Comparison of ENCODE assay signal across 7 mouse cellular contexts in genomic region chr14:74852965-74853758, GRCm38 (mm10).
DNase-seq lines count a peak whose midpoint lies in the region; ATAC-seq lines count a peak whose summit lies in the region.

No protein-coding gene starts in this region.

- WGBS in kidney, embryonic 14.5 days = 32% methylated on average over 16 of the region's 16 CpGs
- 41% methylated on average over 16 of the region's 16 CpGs for WGBS in midbrain, embryonic 13.5 days

- H3K4me3 ChIP-seq in kidney, embryonic 14.5 days (ENCODE audit: low read length) = no peak overlapping the region
- H3K4me3 ChIP-seq in midbrain, embryonic 13.5 days (replicated peaks) = no peak overlapping the region

- H3K9me3 ChIP-seq in kidney, embryonic 14.5 days (ENCODE audit: control insufficient read depth, low read length) = no peaks in the 10 kb centered on the region
- no peaks in the 10 kb centered on the region for H3K9me3 ChIP-seq in midbrain, embryonic 13.5 days

- DNase-seq in Muller cell, postnatal 12 days (ENCODE audit: inconsistent ontology term) = peak; percentile 88
- DNase-seq in brain, adult 2 months (ENCODE audit: low read depth, low spot score) = peak; percentile 89
- peak; percentile 57 to 61 for DNase-seq in heart, adult 18-20 months
- DNase-seq in adrenal gland, adult 8-10 months = no peak
- no peak for DNase-seq in spleen, postnatal 10 days (ENCODE audit: low spot score in 2 of 2)

- no peaks in the 10 kb centered on the region for H3K27me3 ChIP-seq in kidney, embryonic 14.5 days (ENCODE audit: control insufficient read depth, insufficient read depth, low read length)
- H3K27me3 ChIP-seq in midbrain, embryonic 13.5 days = no peaks in the 10 kb centered on the region

- no peak for ATAC-seq in kidney, embryonic 14.5 days (ENCODE audit: low FRiP score, low TSS enrichment)
- no peak for ATAC-seq in midbrain, embryonic 13.5 days

- no peak overlapping the region for H3K9ac ChIP-seq in kidney, embryonic 14.5 days (ENCODE audit: low read depth, low read length)
- no peak overlapping the region for H3K9ac ChIP-seq in midbrain, embryonic 13.5 days (replicated peaks)

- peak overlapping the region; percentile 69 for H3K27ac ChIP-seq in kidney, embryonic 14.5 days (ENCODE audit: low read depth, low read length)
- H3K27ac ChIP-seq in midbrain, embryonic 13.5 days = peak overlapping the region; percentile 54; the same call in 1 of the 2 replicates

- H3K36me3 ChIP-seq in kidney, embryonic 14.5 days (ENCODE audit: control insufficient read depth, insufficient read depth, low read length) = peaks cover 3% of the 10 kb centered on the region; the same call in 1 of the 2 replicates
- peaks cover 2% of the 10 kb centered on the region; the same call in 1 of the 2 replicates for H3K36me3 ChIP-seq in midbrain, embryonic 13.5 days

- peaks cover 23% of the 10 kb centered on the region for H3K4me1 ChIP-seq in kidney, embryonic 14.5 days (ENCODE audit: control insufficient read depth, insufficient read depth, low read length)
- peaks cover 25% of the 10 kb centered on the region for H3K4me1 ChIP-seq in midbrain, embryonic 13.5 days (replicated peaks)

- no peak overlapping the region for H3K4me2 ChIP-seq in kidney, embryonic 14.5 days (replicated peaks; ENCODE audit: low read depth, low read length)
- H3K4me2 ChIP-seq in midbrain, embryonic 13.5 days (replicated peaks) = no peak overlapping the region

Comparison
In these comparisons a context has a peak if more than half of its experiments do, and no peak if none do; other contexts are left out.
1. DNase-seq: peak in Muller cell, postnatal 12 days (single experiment), brain, adult 2 months (single experiment) and heart, adult 18-20 months (2 of 2); none in adrenal gland, adult 8-10 months (single experiment) and spleen, postnatal 10 days (0 of 2).